Mouse (Mus musculus): ENCODE results near the gene Ppil6.

The Ppil6 gene

GRCm38 (mm10) chr10:41489708-41490517 lies at the start of gene Ppil6, which contains the start of gene Smpd2:
Gene Ppil6, plus strand, starts transcription at chr10:41490439.
Gene Smpd2, minus strand, starts transcription at chr10:41490369.
- DNase-seq (ENCODE audit: low spot score in 2 of 2): peak; percentile 85 to 94

GRCm38 (mm10) chr10:41448216-41448615 lies 42.0 kb upstream of the Ppil6 start:
- no peak for DNase-seq (ENCODE audit: low spot score in 2 of 2)

DNA sequence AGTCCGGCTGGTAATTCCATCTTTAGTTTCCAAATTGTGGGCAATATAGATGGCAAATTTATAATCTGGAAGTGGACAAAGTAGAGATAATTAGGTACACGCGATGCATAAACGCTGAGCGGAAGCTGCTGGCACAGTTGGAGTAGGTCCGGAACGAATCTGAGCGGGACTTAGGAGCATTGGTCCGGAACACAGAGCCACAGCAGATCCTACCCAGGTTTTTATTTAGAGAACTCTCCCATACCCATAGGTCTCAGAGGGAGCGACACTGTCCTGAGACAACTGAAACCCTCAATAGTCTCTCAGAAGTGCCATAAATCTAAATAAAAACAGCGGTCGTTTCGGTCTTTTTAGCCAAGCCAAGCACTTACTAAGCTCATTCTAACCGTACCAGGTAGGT lies 40.6 kb upstream of the Ppil6 start:
- DNase-seq (ENCODE audit: low spot score in 2 of 2): peak in 1 of 2 experiments; percentile 31

GRCm38 (mm10) chr10:41450137-41450670 lies 40.0 kb upstream of the Ppil6 start, which contains the start of gene Zbtb24:
Gene Zbtb24, plus strand, starts transcription at chr10:41450383.
- peak; percentile 83 to 95 for DNase-seq (ENCODE audit: low spot score in 2 of 2)

GRCm38 (mm10) chr10:41450780-41451522 lies 39.3 kb upstream of the Ppil6 start:
- no peak for DNase-seq (ENCODE audit: low spot score in 2 of 2)

- no peak for DNase-seq (ENCODE audit: low spot score in 2 of 2)
Observed at GRCm38 (mm10) chr10:41451656-41452055, 38.6 kb upstream of the Ppil6 start.

GRCm38 (mm10) chr10:41452791-41453190 lies 37.4 kb upstream of the Ppil6 start:
- DNase-seq (ENCODE audit: low spot score in 2 of 2): no peak

DNA sequence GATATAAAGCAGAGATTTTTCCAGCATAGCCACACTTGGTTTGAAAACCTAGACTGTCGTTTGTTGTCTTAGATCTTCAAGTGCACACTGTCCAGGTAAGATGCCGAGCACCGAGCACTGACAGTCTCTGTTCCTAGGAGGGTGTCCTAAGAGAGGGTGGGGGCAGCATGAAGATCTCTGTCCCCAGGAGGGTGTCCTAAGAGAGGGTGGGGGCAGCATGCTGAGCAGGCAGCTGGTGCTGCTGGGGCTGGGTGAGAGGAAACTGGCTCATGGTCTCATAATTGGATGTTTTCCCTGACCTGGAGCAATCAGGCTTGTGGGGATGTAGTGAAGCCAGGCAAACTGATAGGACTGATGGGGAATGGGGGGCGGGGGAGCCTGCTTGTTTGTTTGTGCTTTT lies 30.2 kb upstream of the Ppil6 start:
- no peak for DNase-seq (ENCODE audit: low spot score in 2 of 2)

DNA sequence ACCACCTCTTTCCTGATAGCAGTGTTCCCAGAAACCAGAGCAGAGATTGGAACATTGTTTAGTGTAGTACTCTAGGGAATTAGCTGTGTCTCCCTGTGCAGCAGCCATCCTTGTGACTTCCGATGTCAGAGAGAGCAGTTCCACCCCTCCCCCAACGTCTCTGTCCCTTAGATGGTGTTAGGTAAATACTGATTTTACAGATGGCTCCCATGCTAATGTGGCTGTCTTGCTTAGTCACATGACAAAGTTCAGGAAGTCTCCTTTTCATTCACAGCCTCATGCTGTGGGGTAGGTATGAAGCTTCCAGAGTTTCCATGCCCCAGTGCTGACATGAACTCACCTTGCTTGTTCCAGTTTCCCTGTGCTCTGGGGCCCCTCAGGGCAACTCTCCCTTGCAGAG lies 29.7 kb upstream of the Ppil6 start:
- DNase-seq (ENCODE audit: low spot score in 2 of 2): no peak

DNA sequence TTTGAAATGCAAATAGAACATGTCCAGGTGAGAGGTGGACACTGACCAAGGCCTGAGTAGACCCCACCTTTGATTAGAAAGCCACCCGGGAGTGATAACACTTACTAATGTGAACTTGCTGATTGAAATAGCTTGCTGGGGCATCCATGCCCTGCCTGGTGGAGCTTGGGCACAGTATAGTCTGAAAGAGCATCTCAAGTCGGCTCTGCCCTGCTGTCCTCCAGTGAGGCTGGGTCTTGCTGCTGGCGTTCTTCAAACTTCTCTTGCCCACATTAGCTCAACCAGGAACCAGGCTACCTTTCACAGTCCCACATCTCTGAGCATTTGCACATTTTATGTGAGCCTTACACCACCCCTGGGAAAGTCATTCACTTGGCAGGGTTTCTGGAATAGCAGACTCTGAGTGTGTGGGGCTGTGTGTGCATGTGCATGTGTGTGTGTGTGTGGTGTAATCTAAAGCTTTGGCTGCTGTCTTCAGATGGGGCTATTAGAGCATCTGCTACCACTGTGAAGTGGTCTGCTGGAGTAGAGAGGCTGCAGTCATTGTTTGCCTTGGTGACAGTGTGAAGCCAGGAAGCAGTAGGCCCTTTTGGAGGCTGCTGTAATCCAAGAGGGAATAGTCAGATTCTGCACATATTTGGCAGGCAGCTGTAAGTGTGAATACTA lies 29.0 kb upstream of the Ppil6 start:
- DNase-seq (ENCODE audit: low spot score in 2 of 2): no peak

- no peak for DNase-seq (ENCODE audit: low spot score in 2 of 2)
Observed at GRCm38 (mm10) chr10:41464401-41464955, 25.8 kb upstream of the Ppil6 start.

DNA sequence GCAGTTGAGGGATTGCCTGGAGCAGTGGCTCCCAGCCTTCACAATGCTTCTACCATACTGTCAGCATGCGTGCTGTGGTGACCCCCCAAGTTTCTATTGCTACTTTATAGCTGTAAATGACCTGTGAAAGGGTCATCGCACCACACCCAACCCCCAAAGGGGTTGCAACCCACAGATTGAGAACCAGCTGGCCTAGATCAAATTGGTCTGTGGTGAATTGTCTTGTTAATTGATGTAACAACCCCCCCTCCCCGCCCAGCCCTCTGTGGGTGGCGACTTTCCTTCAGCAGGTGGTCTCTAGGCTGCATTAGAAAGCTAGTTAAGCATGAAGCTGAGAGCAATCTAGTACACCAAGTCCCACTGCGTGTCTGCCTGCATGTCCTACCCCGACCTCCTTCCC lies 22.9 kb upstream of the Ppil6 start:
- no peak for DNase-seq (ENCODE audit: low spot score in 2 of 2)

DNA sequence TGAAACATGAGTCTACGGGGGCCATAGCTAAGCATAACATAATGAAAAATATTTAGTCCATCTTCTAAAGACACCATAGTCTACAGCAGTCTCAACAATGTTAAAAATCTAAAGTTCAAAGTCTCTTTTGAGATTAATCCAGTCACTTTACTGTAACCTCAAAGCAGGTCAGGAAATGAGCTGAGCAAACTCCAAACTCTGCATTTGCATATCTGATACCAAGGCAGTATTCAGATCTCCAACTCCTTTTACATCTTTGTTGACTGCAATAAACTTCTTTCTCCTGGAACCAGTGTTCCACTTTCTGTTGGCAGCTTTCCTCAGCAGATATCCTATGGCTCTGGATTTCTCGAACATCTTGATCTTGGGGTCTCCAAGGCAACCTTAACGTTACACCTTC lies 19.5 kb upstream of the Ppil6 start:
- no peak for DNase-seq (ENCODE audit: low spot score in 2 of 2)

GRCm38 (mm10) chr10:41472534-41472933 lies 17.7 kb upstream of the Ppil6 start:
- DNase-seq (ENCODE audit: low spot score in 2 of 2): no peak

GRCm38 (mm10) chr10:41472962-41473481 lies 17.2 kb upstream of the Ppil6 start:
- DNase-seq (ENCODE audit: low spot score in 2 of 2): no peak

- DNase-seq (ENCODE audit: low spot score in 2 of 2): no peak
Observed at GRCm38 (mm10) chr10:41473782-41474468, 16.3 kb upstream of the Ppil6 start.

DNA sequence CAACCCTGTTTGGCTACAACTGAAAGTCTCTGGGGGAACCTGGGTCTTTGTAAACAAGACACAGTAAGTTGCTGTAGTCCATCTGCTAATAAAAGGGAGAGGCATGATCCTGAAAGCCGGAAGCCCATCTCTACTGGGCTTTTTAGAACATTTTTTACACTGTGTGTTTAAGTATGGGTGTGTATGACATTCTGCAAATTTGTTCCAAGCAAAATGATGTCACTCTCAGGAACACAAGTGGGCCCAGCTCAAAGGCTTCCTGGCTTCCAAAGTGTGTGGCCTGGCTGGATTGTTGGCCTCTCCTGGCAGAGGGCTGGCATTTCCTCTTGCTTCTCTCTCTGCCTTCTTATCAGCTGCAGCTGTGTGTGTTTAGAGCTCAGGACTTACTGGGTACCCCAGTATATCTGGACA lies 15.3 kb upstream of the Ppil6 start:
- DNase-seq (ENCODE audit: low spot score in 2 of 2): no peak

DNA sequence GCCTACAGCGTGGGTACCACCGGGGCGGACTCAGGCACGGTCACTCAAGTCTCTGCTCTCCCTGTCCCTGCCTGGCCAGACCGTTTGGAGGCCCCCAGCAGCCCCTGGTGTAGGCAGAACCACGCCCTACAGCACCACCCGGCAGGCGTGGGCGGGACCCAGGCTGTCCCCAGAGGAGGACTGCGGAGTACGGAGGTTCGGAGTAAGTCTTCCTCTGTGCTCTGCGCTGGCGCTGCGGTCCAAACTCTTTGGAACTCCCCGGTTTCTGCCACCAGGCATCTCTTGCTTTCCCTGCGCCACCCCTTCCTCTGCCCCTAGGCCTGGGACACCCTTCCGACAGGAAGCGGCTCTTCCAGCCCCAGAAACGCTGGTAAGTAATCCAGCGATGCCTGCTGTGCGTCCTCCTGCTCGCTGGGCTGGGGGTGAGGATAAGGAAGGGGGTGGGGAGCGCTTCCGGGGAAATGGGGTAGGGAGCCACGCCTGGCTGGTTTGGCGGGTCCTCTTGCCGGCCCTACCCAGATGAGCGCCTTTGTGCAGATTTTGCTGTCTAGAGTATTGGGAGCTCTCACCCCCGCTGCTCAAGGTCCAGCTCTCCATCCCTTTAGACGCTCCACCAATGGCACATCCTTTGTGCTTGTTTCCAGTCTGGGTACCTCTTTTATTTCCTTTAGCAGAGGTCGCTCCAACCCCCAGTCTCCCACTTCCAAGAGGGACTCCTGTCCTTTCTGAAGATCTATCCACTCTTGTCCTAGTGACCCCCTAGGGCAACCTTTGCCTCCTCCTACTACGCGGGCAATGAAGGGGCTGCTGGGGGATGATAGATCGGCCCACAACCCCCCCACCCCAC lies 13.8 kb upstream of the Ppil6 start, which contains the start of gene Mical1:
Mical1 (plus strand) TSS at position 144 of the 847 bp plus-strand sequence.
- peak in 1 of 2 experiments; percentile 56 for DNase-seq (ENCODE audit: low spot score in 2 of 2)

GRCm38 (mm10) chr10:41477018-41477277 lies 13.3 kb upstream of the Ppil6 start:
- no peak for DNase-seq (ENCODE audit: low spot score in 2 of 2)
